Comparison of ENCODE assay signal across 8 mouse cellular contexts in genomic region chr10:42501161-42501560, GRCm38 (mm10). TPM values are rescaled to one million over a fixed set of nuclear protein-coding genes. Genes with fewer than 3 reads are reported as not detected.
A peak's percentile ranks its signal among the peaks of the same experiment; 100 is the strongest.
DNase-seq lines count a peak whose midpoint lies in the region; ATAC-seq and TF ChIP-seq lines count a peak whose summit lies in the region.

No protein-coding gene starts in this region.

- H3K27me3 ChIP-seq in heart, embryonic 12.5 days (replicated peaks) = no peaks in the 10 kb centered on the region
- no peaks in the 10 kb centered on the region for H3K27me3 ChIP-seq in ES-Bruce4 (ENCODE audit: control insufficient read depth, insufficient read depth, low read length, poor library complexity, severe bottlenecking)
- H3K27me3 ChIP-seq in hindbrain, embryonic 10.5 days (ENCODE audit: insufficient read depth, poor library complexity, severe bottlenecking) = no peaks in the 10 kb centered on the region
- no peaks in the 10 kb centered on the region for H3K27me3 ChIP-seq in midbrain, embryonic 10.5 days (ENCODE audit: low read depth, poor library complexity, severe bottlenecking)

- H3K4me2 ChIP-seq in heart, embryonic 12.5 days = peak overlapping the region; percentile 80

- WGBS in heart, embryonic 12.5 days = 71% methylated on average over 5 of the region's 5 CpGs
- WGBS in hindbrain, embryonic 10.5 days = 89% methylated on average over 5 of the region's 5 CpGs
- WGBS in midbrain, embryonic 10.5 days = 90% methylated on average over 5 of the region's 5 CpGs

- H3K4me3 ChIP-seq in heart, embryonic 12.5 days = peak overlapping the region; percentile 98
- peak overlapping the region; percentile 85 for H3K4me3 ChIP-seq in ES-Bruce4 (ENCODE audit: low read depth, low read length)
- peak overlapping the region; percentile 90 for H3K4me3 ChIP-seq in hindbrain, embryonic 10.5 days
- peak overlapping the region; percentile 92 for H3K4me3 ChIP-seq in midbrain, embryonic 10.5 days

- TF ChIP-seq CTCF in ES-Bruce4 (IDR thresholded peaks at IDR 0.05; ENCODE audit: low read depth, low read length) = no peak

- intact Hi-C loops in heart, postnatal 10 days (cut with DNase I) = loop anchor here (1.0 to 5.0 kb wide), 3 partner anchors 23 to 84 kb away; partner anchors contain the start of gene Afg1l

- H3K9me3 ChIP-seq in heart, embryonic 12.5 days (replicated peaks) = peaks cover 2% of the 10 kb centered on the region; the same call in 1 of the 2 replicates
- H3K9me3 ChIP-seq in ES-Bruce4 (replicated peaks; ENCODE audit: control insufficient read depth, insufficient read depth, low read length, poor library complexity, severe bottlenecking) = no peaks in the 10 kb centered on the region
- no peaks in the 10 kb centered on the region for H3K9me3 ChIP-seq in hindbrain, embryonic 10.5 days
- H3K9me3 ChIP-seq in midbrain, embryonic 10.5 days (replicated peaks) = no peaks in the 10 kb centered on the region

- 0 out of 2 replicates have a peak, but pooled peaks cover 2% of the 10 kb centered on the region for H3K36me3 ChIP-seq in heart, embryonic 12.5 days
- H3K36me3 ChIP-seq in ES-Bruce4 (ENCODE audit: control insufficient read depth, insufficient read depth, low read length, poor library complexity, severe bottlenecking) = no peaks in the 10 kb centered on the region; the same call in 1 of the 2 replicates
- H3K36me3 ChIP-seq in hindbrain, embryonic 10.5 days = peaks cover 3% of the 10 kb centered on the region; the same call in 1 of the 2 replicates
- H3K36me3 ChIP-seq in midbrain, embryonic 10.5 days = peaks cover 13% of the 10 kb centered on the region; the same call in 1 of the 2 replicates

- no peak for ATAC-seq in heart, embryonic 12.5 days (ENCODE audit: insufficient number of reproducible peaks, low FRiP score)

- no peak for TF ChIP-seq EP300 in ES-Bruce4 (IDR thresholded peaks at IDR 0.05; ENCODE audit: insufficient read depth, low read depth, low read length)

- TF ChIP-seq POLR2A in ES-Bruce4 (IDR thresholded peaks at IDR 0.05; ENCODE audit: insufficient read depth, low read length) = no peak

- DNase-seq in heart, postnatal 10 days = no peak
- DNase-seq in hindbrain, embryonic 10.5 days (ENCODE audit: low spot score) = no peak
- DNase-seq in midbrain, embryonic 10.5 days (ENCODE audit: low spot score) = no peak
- DNase-seq in retina, postnatal 1 day = no peak
- DNase-seq in thymus, postnatal 4 days = no peak
- no peak for DNase-seq in urinary bladder, postnatal 4 days (ENCODE audit: low spot score in 2 of 2)

- H3K9ac ChIP-seq in heart, embryonic 12.5 days = no peak overlapping the region; the same call in 1 of the 2 replicates
- peak overlapping the region; percentile 95 for H3K9ac ChIP-seq in ES-Bruce4 (ENCODE audit: low read depth, poor library complexity, severe bottlenecking)

- peak overlapping the region; percentile 99 for H3K27ac ChIP-seq in heart, embryonic 12.5 days (ENCODE audit: poor library complexity, severe bottlenecking)
- H3K27ac ChIP-seq in ES-Bruce4 (ENCODE audit: insufficient read depth, low read length) = peak overlapping the region; percentile 93
- H3K27ac ChIP-seq in hindbrain, embryonic 10.5 days = peak overlapping the region; percentile 96
- peak overlapping the region; percentile 94 for H3K27ac ChIP-seq in midbrain, embryonic 10.5 days (replicated peaks)

- H3K4me1 ChIP-seq in heart, embryonic 12.5 days (replicated peaks) = peaks cover 9% of the 10 kb centered on the region; the same call in 1 of the 2 replicates
- H3K4me1 ChIP-seq in ES-Bruce4 (ENCODE audit: control insufficient read depth, insufficient read depth, low read length) = no peaks in the 10 kb centered on the region
- peaks cover 7% of the 10 kb centered on the region for H3K4me1 ChIP-seq in hindbrain, embryonic 10.5 days (replicated peaks)
- H3K4me1 ChIP-seq in midbrain, embryonic 10.5 days = peaks cover 15% of the 10 kb centered on the region

RNA-seq across cellular contexts. Expression of gene Snx3, which starts 0.7 kb away (rescaled TPM):
- polyA plus RNA-seq in heart, embryonic 12.5 days (2016; fragmentation: Nextera tagmentation; extraction: Ambion mirVana) = 353 and 382 TPM in 2 replicates
- 100 to 1,000 TPM; 205 to 214 TPM for total RNA-seq in heart, postnatal 10 days (2021)
- polyA plus RNA-seq in ES-Bruce4 (2011; ENCODE audit: insufficient read depth, insufficient read length, low read depth, missing spikeins) = 190 and 194 TPM in 2 replicates
- 235 and 242 TPM in 2 replicates for polyA plus RNA-seq in hindbrain, embryonic 10.5 days (2016; fragmentation: Nextera tagmentation; extraction: Ambion mirVana)
- polyA plus RNA-seq in midbrain, embryonic 10.5 days (2016; fragmentation: Nextera tagmentation; extraction: Ambion mirVana) = 235 and 241 TPM in 2 replicates

RNA-seq across cellular contexts. Expression of gene Afg1l, which starts 22.8 kb away (rescaled TPM):
- polyA plus RNA-seq in heart, embryonic 12.5 days (2016; fragmentation: Nextera tagmentation; extraction: Ambion mirVana) = 13.5 and 14.1 TPM in 2 replicates
- 10 to 100 TPM; 25.4 to 26.6 TPM for total RNA-seq in heart, postnatal 10 days (2021)
- polyA plus RNA-seq in ES-Bruce4 (2011; ENCODE audit: insufficient read depth, insufficient read length, low read depth, missing spikeins) = 12.7 and 14.2 TPM in 2 replicates
- 4.6 and 4.8 TPM in 2 replicates for polyA plus RNA-seq in hindbrain, embryonic 10.5 days (2016; fragmentation: Nextera tagmentation; extraction: Ambion mirVana)
- 4.3 and 4.4 TPM in 2 replicates for polyA plus RNA-seq in midbrain, embryonic 10.5 days (2016; fragmentation: Nextera tagmentation; extraction: Ambion mirVana)
